Mouse (Mus musculus): ENCODE data around the gene Letmd1.
"Not testable (repeated sequence)": the region's sequence is repeated elsewhere in the genome, so short reads cannot be mapped to it uniquely, and the experiment has no call there.

Letmd1 gene

GRCm38 (mm10) chr15:100499506-100499905 lies 30.7 kb downstream of the Letmd1 start:
- not testable (repeated sequence) for DNase-seq (ENCODE audit: low spot score in 2 of 2)

GRCm38 (mm10) chr15:100508454-100509167 lies 39.8 kb downstream of the Letmd1 start:
- DNase-seq (ENCODE audit: low spot score in 2 of 2) = no peak

- DNase-seq (ENCODE audit: low spot score in 2 of 2) = no peak
Measured at GRCm38 (mm10) chr15:100510072-100510471, 41.2 kb downstream of the Letmd1 start.

- DNase-seq (ENCODE audit: low spot score in 2 of 2) = no peak
Measured at GRCm38 (mm10) chr15:100513387-100513786, 44.6 kb downstream of the Letmd1 start.

GRCm38 (mm10) chr15:100515121-100515520 lies 46.3 kb downstream of the Letmd1 start:
- DNase-seq (ENCODE audit: low spot score in 2 of 2) = no peak

- no peak for DNase-seq (ENCODE audit: low spot score in 2 of 2)
Measured at GRCm38 (mm10) chr15:100520306-100520705, 51.5 kb downstream of the Letmd1 start.

- no peak for DNase-seq (ENCODE audit: low spot score in 2 of 2)
Measured at GRCm38 (mm10) chr15:100525405-100525804, 56.6 kb downstream of the Letmd1 start.

- DNase-seq (ENCODE audit: low spot score in 2 of 2) = no peak
Measured at GRCm38 (mm10) chr15:100527900-100528299, 59.1 kb downstream of the Letmd1 start.

Data from thymus, postnatal 10 days (tissue).